Mouse (Mus musculus) erythroblast, adult 5-6 weeks (primary cell): ENCODE data around the gene Ankrd44. TPM values are rescaled to one million over a fixed set of nuclear protein-coding genes. Genes with fewer than 3 reads are reported as not detected.

Experiments used
- ATAC-seq: replicated peaks from 2 replicates; pipeline ENCODE4 v1.8.0; 2016; ENCODE audit warnings: moderate number of reproducible peaks, mild to moderate bottlenecking, moderate TSS enrichment, inconsistent platforms; ENCODE audit not compliant: poor library complexity, low FRiP score, severe bottlenecking
- total RNA-seq, 2 experiments: library from RNA; stranded (forward) in 1 of 2; stranded (reverse) in 1 of 2; fragments of 150-400 nt in 1 of 2; fragments of 200-764, 138-1000 nt in 1 of 2; gene quantifications; 2 replicates each; pipeline versions ENCODE4 v1.2.3 to v1.2.4; 2015 to 2017; ENCODE audit warnings: low replicate concordance in 2 of 2

Ankrd44 gene
- total RNA-seq, 2 experiments from 2014 or later = 26.7 to 41.7 TPM

- ATAC-seq = no peak
These were observed 191.1 kb downstream of the Ankrd44 start for GRCm38 (mm10) chr1:54734917-54735664.

- ATAC-seq = no peak
These were observed 196.9 kb downstream of the Ankrd44 start for GRCm38 (mm10) chr1:54729316-54729715.

DNA sequence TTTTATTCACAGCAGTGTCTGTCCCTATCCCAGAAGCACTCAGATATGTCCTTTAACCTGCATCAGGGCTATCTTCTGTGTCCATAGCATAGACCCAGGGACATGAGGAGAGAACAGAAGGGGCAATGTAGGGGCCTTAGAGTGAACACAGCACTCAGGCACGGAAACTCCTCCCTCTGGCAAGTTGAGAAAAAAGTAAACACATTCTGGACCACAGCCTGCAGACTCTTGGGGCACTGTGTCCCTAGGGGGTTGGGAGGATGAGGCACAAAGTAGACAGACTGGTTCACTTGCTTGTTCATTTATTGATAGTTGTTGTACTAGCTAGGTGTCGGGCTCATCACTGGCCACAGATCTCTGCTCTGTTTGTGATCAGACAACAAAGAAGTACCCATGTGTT is 199.6 kb downstream of the Ankrd44 start:
- ATAC-seq = no peak

- ATAC-seq = no peak
These were observed 209.3 kb downstream of the Ankrd44 start for GRCm38 (mm10) chr1:54716921-54717320.

DNA sequence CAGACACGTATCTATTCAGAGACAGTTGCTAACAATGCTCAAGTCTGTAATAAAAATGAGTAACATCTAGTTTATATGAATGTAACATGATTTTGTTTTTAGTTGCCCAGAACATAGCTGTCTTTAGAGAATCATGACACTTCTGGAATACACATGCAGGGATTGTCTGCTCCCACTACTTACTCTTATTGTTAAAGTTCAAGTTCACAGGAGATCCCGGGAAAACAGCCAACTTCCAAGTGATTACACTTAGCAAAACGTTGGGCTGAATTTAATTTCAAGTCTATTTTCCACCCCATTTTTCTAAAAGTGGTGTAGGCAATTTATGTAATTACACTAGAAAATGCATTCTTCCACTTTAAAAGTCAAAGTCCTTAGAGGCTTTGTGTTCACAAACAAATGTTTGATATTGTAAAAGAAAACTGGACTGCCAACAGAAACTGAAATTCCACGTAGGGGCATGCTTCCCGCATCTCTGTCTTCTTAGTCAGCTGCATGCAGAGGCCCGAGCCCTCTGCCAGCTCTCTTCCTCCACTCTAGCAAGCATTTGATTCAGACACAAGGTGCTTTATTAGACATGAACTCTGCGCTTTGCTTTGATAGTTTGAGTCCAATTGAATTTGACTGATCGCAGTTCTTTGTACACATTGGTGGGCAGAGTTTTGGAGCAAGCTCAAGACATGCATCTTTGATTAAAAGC is 211.0 kb downstream of the Ankrd44 start:
- no peak for ATAC-seq

DNA sequence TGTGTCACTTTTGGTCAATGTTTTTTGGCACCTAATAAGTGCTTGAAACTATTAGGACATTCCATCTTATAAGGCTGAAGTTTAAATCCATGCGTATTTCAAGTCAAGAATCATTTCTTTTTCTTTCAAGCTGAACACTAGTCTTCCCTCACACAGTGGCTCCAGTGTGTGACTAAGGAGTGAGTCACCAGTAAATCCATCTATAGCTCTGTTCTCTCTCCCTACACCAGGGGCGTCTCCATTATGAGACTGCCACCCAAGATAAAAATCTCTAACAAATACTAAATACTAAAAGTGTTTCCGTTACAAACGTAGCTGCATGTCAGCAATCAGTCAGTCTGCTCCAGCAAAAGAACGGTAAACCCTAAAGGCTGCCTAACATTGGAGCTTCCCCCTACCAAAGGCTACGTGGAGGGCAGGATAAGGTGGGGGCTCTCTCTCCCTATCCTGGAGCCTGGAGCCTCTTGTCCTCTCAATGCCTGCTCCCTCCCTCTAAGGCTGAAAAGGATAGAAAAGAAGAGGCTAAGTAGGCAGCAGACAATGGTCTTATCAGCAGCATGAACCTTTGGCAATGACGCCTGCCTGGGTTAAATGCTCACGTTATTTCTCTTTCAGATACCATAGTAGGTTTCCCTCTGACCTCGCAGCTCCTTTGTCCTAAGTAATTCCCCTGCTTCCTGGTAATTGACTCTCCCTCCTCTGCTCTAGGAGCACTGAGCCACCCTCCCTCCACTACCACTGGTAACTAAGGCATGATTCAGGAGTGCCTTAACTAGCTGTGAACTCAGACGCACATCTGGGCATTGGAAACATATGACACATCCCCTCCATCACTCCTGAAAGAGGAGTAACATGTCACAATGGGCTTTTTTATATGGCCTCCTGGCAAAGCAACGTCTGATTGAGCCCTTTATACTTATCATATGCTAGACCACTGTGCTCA is 212.7 kb downstream of the Ankrd44 start:
- no peak for ATAC-seq

DNA sequence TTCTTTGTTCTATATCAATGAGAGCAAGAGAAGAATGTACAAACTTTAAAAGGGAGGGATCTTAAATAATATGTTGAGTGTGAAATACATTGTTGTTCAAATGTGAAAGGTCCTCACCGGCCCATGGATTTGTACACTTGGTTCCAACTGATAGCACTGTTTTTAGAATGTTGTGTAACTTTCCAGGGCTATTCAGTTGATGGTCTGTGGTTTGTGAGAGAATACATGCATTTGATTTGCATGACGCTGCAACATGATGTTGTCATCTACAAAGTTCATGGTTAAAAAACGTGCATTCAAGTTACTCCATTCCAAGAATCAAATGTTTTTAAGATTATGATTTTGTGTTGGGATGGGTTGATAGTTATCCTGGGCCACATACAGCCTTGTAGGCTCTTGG is 214.6 kb downstream of the Ankrd44 start:
- no peak for ATAC-seq

DNA sequence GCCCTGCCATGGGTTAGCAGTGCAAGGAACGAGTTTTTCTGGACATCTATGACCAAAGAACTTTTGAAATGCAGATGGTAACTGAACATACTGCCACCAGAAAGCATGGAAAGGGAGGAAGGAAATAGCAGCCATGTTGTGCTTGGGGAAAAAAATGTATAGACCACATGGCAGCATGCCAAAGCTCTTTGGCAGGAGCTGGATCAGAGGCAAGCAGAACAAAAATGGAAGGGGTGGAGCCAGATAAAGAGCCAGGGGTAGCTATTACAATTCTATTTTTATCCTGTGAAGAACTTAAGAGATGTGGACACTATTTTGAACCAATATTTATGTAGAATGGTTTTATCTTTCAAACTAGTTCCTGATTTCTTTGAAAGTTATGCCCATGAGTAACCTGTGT is 215.6 kb downstream of the Ankrd44 start:
- ATAC-seq = no peak

GRCm38 (mm10) chr1:54707888-54708565 is 218.2 kb downstream of the Ankrd44 start:
- no peak for ATAC-seq

- ATAC-seq = no peak
These were observed 218.9 kb downstream of the Ankrd44 start for GRCm38 (mm10) chr1:54707036-54707887.

GRCm38 (mm10) chr1:54706621-54707020 is 219.6 kb downstream of the Ankrd44 start:
- no peak for ATAC-seq

- no peak for ATAC-seq
These were observed 222.7 kb downstream of the Ankrd44 start for GRCm38 (mm10) chr1:54703466-54703865.

- ATAC-seq = no peak
These were observed 223.3 kb downstream of the Ankrd44 start for GRCm38 (mm10) chr1:54702918-54703317.

DNA sequence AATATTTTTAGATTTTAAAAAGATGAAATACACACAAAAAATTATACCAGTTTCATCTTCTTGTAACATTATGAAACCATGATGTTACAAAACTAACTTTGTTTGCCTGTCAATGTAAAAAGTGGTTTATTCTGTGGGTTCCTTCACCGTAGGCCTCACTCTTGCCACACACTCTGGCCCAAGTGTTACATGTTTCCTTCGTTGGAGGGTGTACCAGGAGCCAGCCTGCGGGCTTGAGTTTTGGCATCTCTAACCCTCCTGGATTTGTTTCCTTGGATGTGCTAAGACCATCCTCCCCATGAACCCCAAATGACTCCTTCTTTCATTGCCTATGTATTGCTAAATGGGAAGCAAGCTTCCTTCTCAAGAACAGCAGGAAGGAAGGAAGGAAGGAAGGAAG is 230.8 kb downstream of the Ankrd44 start:
- ATAC-seq = no peak

- ATAC-seq = no peak
These were observed 234.4 kb downstream of the Ankrd44 start for GRCm38 (mm10) chr1:54691824-54692223.

DNA sequence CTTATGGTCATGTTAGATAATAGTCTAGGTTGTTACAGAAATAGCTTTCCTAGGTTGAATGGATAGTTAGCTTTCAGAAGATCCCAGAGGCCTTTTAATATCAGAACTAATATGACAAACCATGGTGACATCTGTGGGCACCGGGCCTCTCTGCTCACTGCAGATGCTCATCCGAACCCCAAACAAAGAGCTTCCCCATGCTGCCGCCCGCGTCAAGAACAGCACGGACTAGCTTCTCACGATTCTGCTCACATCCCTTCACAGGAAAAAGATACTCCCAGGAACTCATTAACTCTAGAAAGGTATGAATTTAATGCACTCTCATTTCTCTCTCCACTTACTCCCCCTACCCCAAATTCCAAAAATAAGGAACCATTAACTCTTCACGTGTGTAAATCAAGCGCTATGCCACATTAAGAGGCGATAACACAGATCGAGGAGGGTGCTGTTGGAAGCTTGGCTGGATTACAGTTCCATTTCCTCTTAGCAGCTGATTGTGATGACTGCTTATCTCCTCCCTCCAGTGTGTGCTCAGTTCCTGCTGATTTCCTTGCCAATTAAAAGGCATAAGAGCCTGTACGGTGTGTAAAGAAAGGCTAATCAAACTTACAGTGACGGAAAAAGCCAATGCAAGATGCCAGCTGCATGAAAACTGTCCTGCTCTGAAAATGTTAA is 235.8 kb downstream of the Ankrd44 start:
- no peak for ATAC-seq

DNA sequence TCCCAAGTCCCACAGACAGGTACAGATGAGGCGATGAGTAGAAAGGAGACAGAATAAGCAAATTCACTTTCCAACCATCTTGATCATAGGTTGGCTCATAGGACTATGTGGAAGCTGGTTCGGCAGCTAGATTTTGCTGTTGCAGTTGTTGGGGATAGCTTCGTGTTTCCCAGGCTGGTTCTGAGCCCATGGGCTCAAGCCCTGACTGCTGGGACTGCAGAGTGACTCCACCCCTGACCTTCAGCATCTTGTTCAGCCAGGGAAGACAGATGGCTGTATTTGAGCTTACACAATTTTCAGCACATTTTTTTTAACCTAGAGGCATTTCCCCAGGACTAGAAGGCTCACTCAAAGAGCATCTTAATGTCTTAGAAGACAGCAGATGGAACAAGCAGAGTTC is 237.7 kb downstream of the Ankrd44 start:
- ATAC-seq = no peak

- no peak for ATAC-seq
These were observed 241.9 kb downstream of the Ankrd44 start for GRCm38 (mm10) chr1:54684316-54684715.
